Mouse (Mus musculus) heart, adult 18-20 months (tissue): Measurements from ENCODE around the gene Nmi. TPM values are rescaled to one million over a fixed set of nuclear protein-coding genes. Genes with fewer than 3 reads are reported as not detected.
"Not testable (repeated sequence)": the region's sequence is repeated elsewhere in the genome, so short reads cannot be mapped to it uniquely, and the experiment has no call there.

ENCODE experiments used
- DNase-seq, 2 experiments: peaks; one replicate each; pipeline ENCODE4 v3.0.0; 2021 to 2022; ENCODE audit warnings: mixed read lengths in 1 of 2
- long read RNA-seq, 2 experiments: library from polyadenylated mRNA; stranded (forward); transcript quantifications; one replicate each; pipeline ENCODE4 v2.0.0; 2021
- total RNA-seq, 2 experiments: library from RNA; stranded (reverse); gene quantifications; 2 replicates each; pipeline ENCODE4 v1.2.3; 2021

The Nmi gene
- total RNA-seq = 1 to 10 TPM; 7.1 to 7.9 TPM
- long read RNA-seq, experiment 1, transcript Nmi-205 (9 exons, 1,162 nt) = minor isoform, 5 of 16 reads
- long read RNA-seq, experiment 1, transcript Nmi-202 (8 exons, 1,130 nt) = major isoform, 8 of 16 reads
- long read RNA-seq, experiment 1, partial matches to known transcripts = 3 of 16 reads
- long read RNA-seq, experiment 1, other reads (novel, unspliced or antisense) = 0 of 16 reads
- long read RNA-seq, experiment 2, partial matches to known transcripts = 0 of 3 reads
- long read RNA-seq, experiment 2, other reads (novel, unspliced or antisense) = 1 of 3 reads

GRCm38 (mm10) chr2:51973410-51973968 lies at the start of gene Nmi:
Gene Nmi, minus strand, starts transcription at chr2:51973494.
- peak; percentile 11 to 40 for DNase-seq

- DNase-seq = no peak
Observed at GRCm38 (mm10) chr2:52016361-52016760, 43.1 kb upstream of the Nmi start.

GRCm38 (mm10) chr2:52013306-52013820 lies 40.1 kb upstream of the Nmi start:
- peak; percentile 17 to 35 for DNase-seq

- DNase-seq = not testable (repeated sequence)
Observed at GRCm38 (mm10) chr2:52011820-52012219, 38.5 kb upstream of the Nmi start.

- peak; percentile 18 to 52 for DNase-seq
Observed at GRCm38 (mm10) chr2:52006380-52006779, 33.1 kb upstream of the Nmi start.

- DNase-seq = not testable (repeated sequence)
Observed at GRCm38 (mm10) chr2:52002299-52002698, 29.0 kb upstream of the Nmi start.

GRCm38 (mm10) chr2:52001521-52001920 lies 28.2 kb upstream of the Nmi start:
- DNase-seq = no peak

- DNase-seq = no peak
Observed at GRCm38 (mm10) chr2:51999996-52000395, 26.7 kb upstream of the Nmi start.

- peak in 1 of 2 experiments; percentile 20 for DNase-seq
Observed at GRCm38 (mm10) chr2:51991447-51991846, 18.2 kb upstream of the Nmi start.

- DNase-seq = no peak
Observed at GRCm38 (mm10) chr2:51989559-51989958, 16.3 kb upstream of the Nmi start.

GRCm38 (mm10) chr2:51986695-51987094 lies 13.4 kb upstream of the Nmi start:
- peak in 1 of 2 experiments; percentile 47 for DNase-seq

GRCm38 (mm10) chr2:51986157-51986556 lies 12.9 kb upstream of the Nmi start:
- no peak for DNase-seq

GRCm38 (mm10) chr2:51985241-51985640 lies 11.9 kb upstream of the Nmi start:
- DNase-seq = no peak

GRCm38 (mm10) chr2:51982288-51982687 lies 9.0 kb upstream of the Nmi start:
- DNase-seq = no peak

GRCm38 (mm10) chr2:51981630-51982029 lies 8.3 kb upstream of the Nmi start:
- peak; percentile 45 to 56 for DNase-seq

- DNase-seq = peak; percentile 72 to 75
Observed at GRCm38 (mm10) chr2:51972641-51973409, 469 bp downstream of the Nmi start.

- peak; percentile 57 to 66 for DNase-seq
Observed at GRCm38 (mm10) chr2:51972142-51972541, 1.2 kb downstream of the Nmi start.

- no peak for DNase-seq
Observed at GRCm38 (mm10) chr2:51970897-51971296, 2.4 kb downstream of the Nmi start.

- no peak for DNase-seq
Observed at GRCm38 (mm10) chr2:51967288-51967687, 6.0 kb downstream of the Nmi start.

- DNase-seq = no peak
Observed at GRCm38 (mm10) chr2:51953648-51954204, 19.6 kb downstream of the Nmi start.

- DNase-seq = no peak
Observed at GRCm38 (mm10) chr2:51950876-51951275, 22.4 kb downstream of the Nmi start.

GRCm38 (mm10) chr2:51948105-51948830 lies 25.0 kb downstream of the Nmi start:
- no peak for DNase-seq
